Mouse (Mus musculus) 3T3-L1 (cell line): ENCODE data around the gene Eif4a3.
"Not testable (repeated sequence)": the region's sequence is repeated elsewhere in the genome, so short reads cannot be mapped to it uniquely, and the experiment has no call there.

Source experiments
- DNase-seq: peaks from one replicate; pipeline ENCODE4 v3.0.0-alpha.2; 2015; ENCODE audit warnings: low read depth, low spot score

Gene Eif4a3

DNA sequence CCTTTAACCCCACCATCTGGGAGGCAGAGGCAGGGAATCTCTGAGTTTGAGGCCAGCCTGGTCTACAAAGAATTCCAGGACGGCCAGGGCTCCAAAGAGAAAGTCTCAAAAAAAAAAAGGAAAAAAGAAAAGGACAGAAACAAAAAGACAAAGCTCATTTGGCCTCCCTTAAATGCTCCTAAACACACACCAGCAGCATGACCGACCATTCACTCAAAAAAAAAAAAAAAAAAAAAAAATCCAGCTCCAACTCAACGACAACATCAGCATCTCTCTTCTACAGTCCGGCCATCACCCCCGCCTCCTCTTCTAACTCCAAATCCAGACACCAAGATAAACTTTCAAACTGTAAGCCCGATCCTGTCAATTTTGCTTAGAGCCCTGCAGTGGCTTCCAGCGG, 972 bp downstream of the Eif4a3 start:
- no peak for DNase-seq

DNA sequence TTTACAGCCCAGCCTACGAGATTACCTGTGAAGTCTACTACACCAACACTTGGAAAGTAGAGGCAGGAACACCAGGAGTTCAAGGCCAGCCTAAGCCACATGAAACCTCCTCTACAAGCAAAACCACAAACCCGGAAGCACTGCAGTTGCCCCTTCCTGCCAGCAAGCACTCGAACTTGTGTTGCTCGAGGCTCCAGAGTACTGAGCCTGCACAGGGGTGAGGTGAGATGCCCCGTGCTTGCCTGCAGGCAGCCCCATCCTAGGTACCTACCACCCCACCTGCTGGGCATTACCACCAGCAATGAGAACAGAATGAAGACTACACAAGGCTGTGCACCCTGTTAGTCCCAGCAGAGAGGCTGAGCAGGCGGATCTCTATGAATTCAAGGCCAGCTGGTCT, 1.9 kb downstream of the Eif4a3 start:
- no peak for DNase-seq

DNA sequence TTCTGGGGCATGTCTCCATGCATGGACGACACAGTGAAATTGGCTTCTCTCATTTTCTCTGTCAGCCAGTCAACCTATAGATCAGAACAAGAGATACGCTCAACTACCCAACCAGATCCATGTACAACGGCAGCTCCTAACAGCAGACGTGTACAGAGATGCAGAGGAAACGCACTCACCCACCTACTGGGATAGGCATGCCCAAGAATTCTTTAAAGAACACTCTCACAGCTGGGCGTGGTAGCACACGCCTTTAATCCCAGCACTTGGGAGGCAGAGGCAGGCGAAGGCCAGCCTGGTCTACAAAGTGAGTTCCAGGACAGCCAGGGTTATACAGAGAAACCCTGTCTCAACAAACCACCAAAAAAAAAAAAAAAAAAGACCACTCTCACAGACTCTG, 7.0 kb downstream of the Eif4a3 start:
- DNase-seq = not testable (repeated sequence)

DNA sequence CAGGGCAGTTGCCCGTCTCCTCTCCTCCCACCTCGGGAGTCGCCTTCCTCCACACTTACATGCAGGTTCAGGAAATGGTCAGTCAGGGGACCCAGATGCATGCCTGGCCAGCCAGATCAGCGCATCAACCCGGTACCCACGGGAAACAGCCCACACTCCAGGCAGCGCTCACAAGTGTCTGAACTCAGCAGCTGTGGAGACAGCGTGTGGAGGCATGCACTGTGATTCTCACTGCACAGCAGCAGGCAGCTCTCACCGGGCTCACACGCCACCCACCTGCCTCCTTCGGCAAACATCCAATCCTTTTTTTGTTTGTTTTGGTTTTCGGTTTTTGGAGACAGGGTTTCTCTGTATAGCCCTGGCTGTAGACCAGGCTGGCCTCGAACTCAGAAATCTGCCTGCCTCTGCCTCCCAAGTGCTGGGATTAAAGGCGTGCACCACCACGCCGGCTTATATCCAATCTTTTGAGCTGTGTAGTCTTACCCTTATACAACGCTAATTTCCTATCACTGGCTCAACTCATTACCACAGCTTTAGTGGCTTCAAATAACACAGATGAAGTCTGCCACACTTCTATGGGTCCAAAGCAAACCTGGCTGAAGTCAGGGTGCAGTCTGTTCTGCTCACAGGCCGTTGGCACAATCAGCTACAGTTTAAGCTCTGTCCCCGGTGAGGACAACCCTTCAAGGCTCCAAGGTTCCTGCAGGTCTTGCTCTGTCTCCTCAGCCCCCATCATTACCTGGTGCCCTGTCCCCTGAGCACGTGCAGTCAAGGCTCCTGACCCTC, 12.5 kb downstream of the Eif4a3 start:
- DNase-seq = no peak

DNA sequence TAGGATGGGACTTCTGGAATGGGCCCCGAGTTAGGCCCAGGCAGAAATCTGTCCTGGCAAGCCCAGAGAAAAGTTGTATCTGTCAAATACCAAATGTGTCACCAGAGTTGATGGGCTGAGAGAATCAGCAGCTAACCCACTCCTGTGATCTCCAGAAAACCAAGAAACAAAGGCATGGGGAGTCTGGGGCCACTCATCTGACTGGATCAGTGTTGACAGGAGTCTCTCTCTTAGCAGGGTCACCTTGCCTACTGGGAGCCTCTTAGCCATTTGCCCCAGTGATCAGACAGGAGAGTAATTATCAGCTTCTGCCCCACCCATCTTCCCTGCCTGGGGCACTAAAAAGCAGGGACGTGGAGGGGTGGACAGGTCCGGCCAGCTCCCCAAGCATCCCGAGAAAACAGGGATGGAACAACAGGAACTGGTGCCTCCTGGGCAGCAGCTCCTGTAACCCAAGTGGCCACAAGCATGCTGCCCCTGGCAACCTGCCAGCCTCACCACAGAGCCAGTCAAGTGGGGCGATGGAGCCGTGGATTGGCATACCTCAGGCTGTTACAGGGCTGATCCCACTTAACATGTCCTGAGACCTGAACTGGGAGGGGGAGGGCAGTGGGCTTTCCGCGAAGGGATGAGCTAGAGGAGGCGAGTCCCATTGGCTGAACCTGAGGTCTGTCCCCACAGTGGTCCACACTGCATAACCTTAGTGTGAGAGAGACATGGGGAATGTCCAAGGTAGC, 13.9 kb downstream of the Eif4a3 start:
- peak; percentile 67 for DNase-seq

DNA sequence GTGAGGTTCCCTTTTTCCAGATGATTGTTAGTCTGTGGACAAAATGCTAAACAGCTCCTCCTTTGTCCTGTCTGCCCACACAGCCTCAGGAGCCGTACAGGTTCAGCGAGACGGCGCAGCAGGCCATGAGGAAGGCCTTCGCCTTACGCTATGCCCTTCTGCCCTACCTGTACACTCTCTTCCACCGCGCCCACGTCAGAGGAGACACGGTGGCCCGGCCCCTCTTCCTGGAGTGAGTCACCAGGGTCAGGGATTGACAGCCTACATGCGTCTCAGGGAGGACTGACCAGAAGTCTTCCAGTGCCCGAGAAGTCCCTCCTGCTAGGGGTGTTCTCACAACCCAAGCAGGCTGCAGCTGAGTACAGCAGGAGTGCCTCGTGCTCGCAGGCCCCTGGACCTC, 18.9 kb downstream of the Eif4a3 start:
- no peak for DNase-seq

DNA sequence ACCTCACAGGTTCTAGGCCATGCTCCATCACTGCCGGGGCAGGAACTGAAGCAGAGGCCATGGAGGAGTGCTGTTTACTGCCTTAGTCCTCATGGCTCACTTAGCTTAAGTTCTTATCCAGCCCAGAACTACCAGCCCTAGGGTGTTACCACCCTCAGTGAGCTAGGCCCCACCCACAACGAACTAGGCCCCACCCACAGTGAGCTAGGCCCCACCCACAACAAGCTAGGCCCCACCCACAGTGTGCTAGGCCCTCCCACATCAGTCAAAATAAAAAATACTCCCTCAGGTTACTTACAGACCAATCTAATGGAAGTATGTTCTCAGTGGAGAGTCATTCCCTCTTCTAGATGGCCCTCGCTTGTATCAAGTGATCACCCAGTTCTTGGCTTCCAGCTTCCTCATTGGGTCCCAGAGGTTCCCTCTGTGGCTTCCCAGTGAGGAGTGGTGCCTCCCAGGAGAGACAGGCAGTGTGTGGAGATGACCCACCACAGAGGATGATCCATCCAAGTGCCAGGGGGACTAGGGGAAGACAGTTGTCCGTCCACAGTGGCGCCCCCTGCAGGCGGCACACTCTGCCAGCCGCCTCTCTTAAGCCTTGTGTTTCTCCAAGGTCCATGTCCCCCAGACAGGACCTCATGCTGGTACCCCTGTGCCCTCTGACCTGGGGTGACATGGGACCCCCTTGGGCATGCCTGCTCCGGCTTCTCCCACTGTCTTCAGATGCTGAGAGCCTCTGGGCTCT, 26.5 kb downstream of the Eif4a3 start:
- DNase-seq = peak; percentile 27

DNA sequence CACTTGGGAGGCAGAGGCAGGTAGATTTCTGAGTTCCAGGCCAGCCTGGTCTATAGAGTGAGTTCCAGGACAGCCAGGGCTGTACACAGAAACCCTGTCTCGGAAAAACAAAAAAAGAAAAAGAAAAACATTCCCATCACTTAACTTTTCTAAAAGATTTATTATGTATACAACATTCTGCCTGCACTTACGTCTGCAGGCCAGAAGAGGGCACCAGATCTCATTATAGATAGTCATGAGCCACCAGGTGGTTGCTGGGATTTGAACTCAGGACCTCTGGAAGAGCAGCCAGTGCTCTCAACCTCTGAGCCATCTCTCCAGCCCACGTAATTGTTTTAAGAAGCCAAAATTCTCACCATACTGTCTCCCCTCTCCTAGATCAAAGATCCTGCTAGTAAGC, 27.4 kb downstream of the Eif4a3 start:
- not testable (repeated sequence) for DNase-seq

DNA sequence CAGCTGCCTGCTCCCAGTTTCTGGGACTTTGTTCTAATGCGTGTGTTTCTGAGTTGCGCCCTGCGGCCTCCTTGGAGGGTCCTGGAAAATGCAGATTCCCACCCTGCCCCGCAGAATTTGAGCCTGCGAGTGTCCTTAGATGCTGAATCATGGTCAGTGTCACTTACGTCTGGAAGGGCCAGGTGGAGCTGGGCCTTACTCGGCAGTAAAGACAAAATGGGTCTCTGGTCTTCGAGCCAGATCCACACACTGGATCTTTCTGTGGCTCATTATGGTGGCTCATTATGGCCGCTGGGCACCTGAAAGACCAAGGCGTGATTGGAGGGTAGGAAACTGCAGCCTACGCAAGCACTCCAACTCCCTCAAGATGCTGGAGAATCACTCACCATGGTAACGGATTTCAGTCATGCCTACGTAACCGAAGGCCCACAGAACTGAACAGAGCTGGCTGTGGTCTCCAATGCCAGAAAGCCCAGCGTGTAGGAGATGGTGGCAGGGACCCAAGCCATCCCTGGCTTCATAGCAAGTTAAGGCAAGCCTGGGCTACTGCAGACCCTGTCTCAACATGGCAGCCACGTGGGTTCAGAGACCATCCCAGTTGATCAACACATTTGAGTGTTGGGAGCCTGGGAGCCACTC, 31.2 kb downstream of the Eif4a3 start:
- no peak for DNase-seq

DNA sequence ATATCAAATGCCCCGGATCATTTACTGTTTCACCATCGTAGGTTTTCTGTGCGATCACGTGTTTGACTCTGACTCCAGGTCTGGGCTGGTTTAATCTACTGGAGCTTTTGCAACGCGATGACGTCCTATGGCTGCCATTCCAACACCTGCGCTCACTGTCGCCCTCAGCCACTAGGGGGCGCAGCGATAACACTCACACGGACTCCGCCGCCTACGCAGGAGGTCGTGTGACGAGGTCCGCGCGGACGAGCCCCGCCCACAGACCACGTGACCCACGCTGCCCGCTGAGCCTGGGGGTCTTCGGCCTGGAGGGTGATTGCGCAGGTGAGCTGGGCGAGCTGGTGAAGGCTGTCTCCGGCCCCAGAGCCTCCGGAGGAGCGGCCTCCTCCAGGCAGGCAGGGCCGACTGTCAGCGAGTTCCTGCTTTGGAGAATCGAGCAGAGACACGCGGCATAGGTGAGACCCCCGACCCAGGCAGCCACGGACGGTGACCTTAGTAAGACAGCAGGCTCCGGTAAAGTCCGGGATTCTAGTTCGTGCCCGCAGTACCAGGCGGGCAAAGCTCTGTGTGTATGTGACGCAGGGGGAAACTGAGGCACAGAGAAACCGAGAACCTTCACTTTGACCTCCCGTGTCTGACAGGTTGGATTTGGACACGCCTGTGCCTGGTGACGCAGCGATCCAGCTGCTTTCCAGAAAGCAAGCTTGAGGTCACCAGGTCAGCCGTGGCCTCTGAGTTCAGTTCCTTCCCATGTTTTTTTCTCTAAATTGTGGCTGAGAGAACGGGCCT, 31.9 kb downstream of the Eif4a3 start, which contains the start of gene Gaa:
Gaa (plus strand) TSS at position 120 of the 789 bp plus-strand sequence.
- DNase-seq = peak; percentile 96

DNA sequence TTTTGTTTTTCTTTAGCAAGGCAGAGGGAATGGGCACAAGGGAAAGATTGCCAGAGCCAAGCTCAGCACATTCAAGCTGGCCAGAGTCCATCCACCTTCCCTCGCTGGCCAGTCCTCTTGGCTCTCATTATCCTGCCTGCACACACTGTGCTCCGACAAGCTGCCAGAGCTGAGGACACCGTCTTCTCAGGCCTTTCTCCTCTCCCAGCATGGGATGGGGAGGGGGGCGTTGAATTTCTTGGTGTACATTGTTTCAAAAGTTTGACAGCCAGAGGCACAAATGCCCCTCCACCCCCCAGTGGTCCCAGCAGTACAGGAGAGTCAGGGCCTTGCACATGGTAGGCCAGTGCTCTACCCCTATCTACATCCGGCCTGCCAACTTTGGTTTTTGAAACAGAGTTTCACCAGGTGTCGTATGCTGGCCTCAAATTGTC, 32.6 kb downstream of the Eif4a3 start:
- no peak for DNase-seq

DNA sequence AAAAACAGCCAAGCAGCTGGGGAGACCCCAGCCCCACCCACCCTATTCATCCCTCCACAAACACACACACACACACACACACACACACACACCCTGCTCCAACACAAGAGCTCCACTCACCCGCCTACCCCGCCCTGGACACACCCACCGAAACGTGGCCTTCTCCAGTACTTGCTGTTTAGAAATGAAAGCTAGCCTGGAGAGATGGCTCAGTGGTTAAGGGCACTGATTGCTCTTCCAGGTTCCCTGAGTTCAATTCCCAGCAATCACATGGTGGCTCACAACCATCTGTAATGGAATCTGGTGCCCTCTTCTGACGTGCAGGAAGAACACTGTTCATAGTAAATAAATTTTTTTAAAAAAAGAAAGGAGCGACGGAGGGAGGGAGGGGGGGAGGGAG, 34.1 kb downstream of the Eif4a3 start:
- DNase-seq = no peak

DNA sequence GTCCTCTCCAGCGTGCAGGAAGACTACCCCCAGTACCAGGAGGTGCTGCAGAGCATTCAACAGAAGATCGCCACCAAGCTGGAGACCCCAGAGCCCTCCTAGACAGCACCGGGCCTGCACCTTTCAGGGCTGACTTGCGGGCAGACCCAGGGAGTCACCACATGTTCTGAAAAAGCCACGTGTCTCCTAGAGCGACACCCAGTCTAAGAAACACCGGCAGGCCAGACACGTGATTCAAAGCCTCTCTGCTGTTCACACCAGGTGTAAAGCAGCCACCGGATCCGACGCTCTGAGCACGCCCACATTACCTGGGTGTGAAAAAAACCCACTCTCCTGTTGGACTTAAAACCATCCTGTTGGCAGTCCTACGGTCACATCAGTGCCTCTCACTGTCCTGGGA, 35.5 kb downstream of the Eif4a3 start:
- no peak for DNase-seq

DNA sequence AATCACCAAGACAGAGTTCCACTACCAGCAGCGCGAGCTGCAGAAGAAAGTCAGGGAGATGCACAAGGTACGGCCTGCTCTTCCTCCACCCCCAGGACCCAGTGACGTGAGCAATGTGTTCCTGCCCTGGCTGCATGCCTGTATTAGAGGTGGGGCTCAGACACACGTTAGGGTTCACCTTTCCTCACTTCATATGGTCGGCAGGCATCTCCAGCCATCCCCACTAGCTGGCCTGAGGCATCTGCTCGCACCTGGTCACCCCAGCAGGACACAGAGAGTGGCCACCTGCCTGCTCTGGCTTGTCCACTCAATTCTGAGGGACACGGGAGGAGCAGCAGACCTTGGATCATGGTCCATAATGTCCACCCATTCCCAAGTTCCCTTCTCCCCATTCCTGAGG, 39.9 kb downstream of the Eif4a3 start:
- no peak for DNase-seq

DNA sequence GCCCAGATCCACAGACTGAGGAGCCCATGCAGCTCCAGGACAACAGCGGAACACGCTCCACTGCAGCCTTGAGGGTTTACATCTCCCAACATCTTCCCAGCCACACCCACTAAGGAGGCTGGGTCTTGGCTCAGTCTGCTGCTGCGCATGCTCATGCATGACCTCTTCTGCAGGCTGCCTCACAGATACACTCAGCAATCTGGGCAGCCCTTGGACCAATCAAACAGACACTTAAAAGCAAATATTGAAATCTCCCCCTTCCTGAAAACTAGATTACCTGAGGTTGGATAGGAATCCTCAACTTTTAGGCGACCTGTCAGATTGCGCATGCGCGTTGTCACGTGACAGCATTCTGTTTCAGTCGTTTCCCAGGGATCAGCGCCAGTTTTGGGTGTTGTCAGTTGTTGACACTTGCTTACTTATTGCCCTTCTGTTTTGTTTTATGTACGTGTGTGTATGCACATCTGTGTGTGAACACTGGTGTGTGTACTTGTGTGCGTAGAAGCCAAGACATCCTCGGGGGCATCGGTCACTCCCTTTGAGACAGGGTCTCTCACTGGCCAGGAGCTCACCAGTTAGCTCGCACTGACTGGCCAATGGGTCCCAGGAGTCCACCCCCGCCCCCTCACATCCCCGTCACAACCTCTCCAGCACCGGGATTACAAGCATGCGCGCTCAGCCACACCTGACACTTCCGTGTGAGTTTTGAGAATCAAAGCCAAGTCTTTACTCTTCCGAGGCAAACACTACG, 41.1 kb downstream of the Eif4a3 start:
- no peak for DNase-seq

DNA sequence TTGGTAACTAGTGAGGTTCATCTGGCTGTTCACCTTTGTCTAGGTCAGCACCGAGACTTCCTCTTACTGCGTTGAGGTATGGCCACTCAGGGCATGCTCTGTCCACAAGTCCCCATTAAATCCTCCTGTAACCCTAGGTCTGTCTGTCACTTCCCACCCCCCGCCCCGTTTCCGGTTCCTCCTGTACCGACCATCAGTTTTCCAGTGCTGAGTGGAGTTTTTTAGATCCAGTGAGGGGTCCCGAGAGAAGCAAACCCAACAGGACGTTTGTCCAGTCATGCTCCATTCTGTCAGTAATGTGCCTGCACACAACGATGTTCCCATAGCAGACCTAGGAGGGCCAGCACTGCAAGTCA, 41.7 kb downstream of the Eif4a3 start:
- DNase-seq = no peak

DNA sequence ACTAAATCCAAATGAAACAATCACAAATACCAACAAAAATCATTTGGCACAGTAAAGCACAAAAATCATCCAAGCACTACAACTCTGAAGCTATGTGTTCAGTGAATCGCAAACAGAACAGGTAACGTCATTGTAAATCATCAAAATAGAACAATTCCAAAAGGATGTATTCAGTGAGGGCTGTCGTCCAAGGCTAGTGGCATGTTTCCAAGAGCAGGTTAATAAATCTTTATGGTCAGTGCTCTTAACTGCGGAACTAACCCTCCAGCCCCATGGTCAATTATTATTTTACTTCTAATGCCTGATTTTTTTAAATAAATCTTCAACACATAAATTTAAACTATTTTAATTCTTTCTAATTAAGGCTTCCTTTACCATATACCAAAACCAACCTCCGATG, 43.3 kb downstream of the Eif4a3 start:
- not testable (repeated sequence) for DNase-seq

DNA sequence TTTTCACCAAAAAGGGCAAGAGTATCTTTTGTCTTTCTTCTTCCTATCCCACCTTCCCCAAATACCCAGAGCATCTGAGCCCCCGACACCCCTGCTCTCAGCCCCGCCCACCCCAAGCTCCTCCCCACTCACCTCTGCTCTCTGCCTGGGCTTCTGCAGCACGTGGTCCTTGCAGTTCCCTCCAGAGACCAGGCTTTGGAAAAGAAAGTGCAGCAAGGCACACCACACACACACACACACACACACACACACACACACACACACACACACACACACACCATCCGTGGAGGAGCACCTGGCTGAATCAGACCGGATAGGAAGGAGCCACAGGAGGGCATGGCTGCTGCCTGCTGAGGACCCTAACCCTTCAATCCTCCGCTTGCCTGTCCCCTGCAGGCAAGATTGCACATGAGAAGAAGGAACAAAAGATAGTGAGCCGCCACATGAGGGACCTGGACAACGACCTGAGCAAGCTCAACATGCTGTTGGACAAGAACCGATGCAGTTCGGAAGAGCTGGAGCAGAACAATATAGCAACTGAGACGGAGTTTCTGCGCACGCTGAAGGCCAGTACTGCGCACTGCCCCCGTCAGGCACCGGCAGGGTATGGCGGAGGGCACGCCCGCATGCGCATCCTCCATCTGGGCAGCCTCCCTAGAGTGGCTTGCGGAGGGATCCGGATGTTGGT, 46.9 kb downstream of the Eif4a3 start:
- DNase-seq = no peak

DNA sequence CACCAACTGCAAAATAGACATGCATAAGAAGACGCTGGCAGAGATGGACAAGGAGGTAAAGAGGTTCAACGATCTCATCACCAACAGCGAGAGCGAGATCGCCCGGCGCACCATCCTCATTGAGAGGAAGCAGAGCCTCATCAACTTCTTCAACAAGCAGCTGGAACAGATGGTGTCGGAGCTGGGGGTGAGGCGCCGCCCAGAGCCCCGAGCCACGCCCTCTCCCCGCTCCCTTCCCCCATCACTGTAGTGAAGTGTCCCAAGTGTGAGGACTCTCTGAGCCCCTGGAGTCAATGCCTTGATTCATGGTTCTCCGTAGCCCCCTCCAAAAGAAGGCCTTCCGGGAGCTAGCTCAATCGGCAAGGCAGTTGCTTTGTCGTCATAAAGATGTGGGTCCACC, 48.9 kb downstream of the Eif4a3 start:
- DNase-seq = no peak

DNA sequence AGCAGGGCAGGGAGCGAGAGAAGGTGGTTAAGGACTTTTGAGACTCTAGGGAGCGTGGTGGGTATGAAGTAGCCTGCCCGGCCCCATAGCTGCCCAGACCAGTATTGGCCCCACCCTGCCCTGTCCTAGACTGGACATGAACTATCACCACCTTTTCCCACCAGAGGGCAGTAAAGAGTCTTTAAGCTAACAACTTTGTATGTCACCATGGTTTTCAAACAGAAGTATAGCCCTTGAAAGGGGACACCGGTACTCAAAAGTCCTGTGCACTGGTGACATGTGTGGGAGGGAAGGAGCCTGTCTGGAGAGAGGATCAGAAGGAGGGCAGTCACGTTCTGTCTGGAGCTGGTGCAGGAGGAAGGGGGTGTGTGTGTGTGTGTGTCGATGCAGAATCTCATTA, 50.9 kb downstream of the Eif4a3 start:
- peak; percentile 91 for DNase-seq
